Mouse (Mus musculus) splenic B cell, adult 2 months (primary cell): ENCODE data around the gene Muc13.
A peak's percentile ranks its signal among the peaks of the same experiment; 100 is the strongest.

Experiments used
- DNase-seq: peaks from one replicate; pipeline ENCODE4 v3.0.0-alpha.2; 2011; ENCODE audit warnings: low read depth, low spot score
- H3K27me3 ChIP-seq: 2 replicates; pipeline ENCODE4 v1.6.1; 2012; ENCODE audit warnings: mild to moderate bottlenecking, low read length, moderate library complexity, mixed read lengths; ENCODE audit not compliant: control insufficient read depth, poor library complexity, insufficient read depth, severe bottlenecking
- H3K36me3 ChIP-seq: 2 replicates; pipeline ENCODE4 v1.6.1; 2012; ENCODE audit warnings: mild to moderate bottlenecking, low read length, moderate library complexity, mixed read lengths; ENCODE audit not compliant: control insufficient read depth, poor library complexity, insufficient read depth, severe bottlenecking

Gene Muc13

GRCm38 (mm10) chr16:33793846-33794791 is at the start of gene Muc13:
Muc13 (plus strand) TSS chr16:33794037.
- no peak for DNase-seq
- H3K27me3 ChIP-seq = no peaks in the 10 kb centered on the region

GRCm38 (mm10) chr16:33744622-33745419 is 49.0 kb upstream of the Muc13 start:
- peak; percentile 84 for DNase-seq
- H3K27me3 ChIP-seq = no peaks in the 10 kb centered on the region
- peaks cover 10% of the 10 kb centered on the region; the same call in 1 of the 2 replicates for H3K36me3 ChIP-seq

More at GRCm38 (mm10) chr16:33793846-33794791, at the start of gene Muc13:
- no peaks in the 10 kb centered on the region for H3K36me3 ChIP-seq

- Histone ChIP-seq H3K36me3 (peaks cover 10% of the 10 kb centered on the region; the same call in 1 of the 2 replicates), H3K27me3 (no peaks in the 10 kb centered on the region)
- peak; percentile 92 for DNase-seq
These were observed 48.4 kb upstream of the Muc13 start for GRCm38 (mm10) chr16:33745457-33745856.

- Histone ChIP-seq H3K27me3 (no peaks in the 10 kb centered on the region), H3K36me3 (peaks cover 6% of the 10 kb centered on the region; the same call in 1 of the 2 replicates)
- peak; percentile 46 for DNase-seq
These were observed 47.7 kb upstream of the Muc13 start for GRCm38 (mm10) chr16:33746074-33746676.

GRCm38 (mm10) chr16:33747346-33747954 is 46.4 kb upstream of the Muc13 start:
- Histone ChIP-seq H3K36me3 (peaks cover 3% of the 10 kb centered on the region; the same call in 1 of the 2 replicates), H3K27me3 (no peaks in the 10 kb centered on the region)
- DNase-seq = peak; percentile 83

- DNase-seq = no peak
These were observed 45.8 kb upstream of the Muc13 start for GRCm38 (mm10) chr16:33747994-33748393.

GRCm38 (mm10) chr16:33751152-33751551 is 42.7 kb upstream of the Muc13 start:
- Histone ChIP-seq H3K36me3 (no peaks in the 10 kb centered on the region; the same call in 1 of the 2 replicates), H3K27me3 (no peaks in the 10 kb centered on the region)
- no peak for DNase-seq

More at GRCm38 (mm10) chr16:33747994-33748393, 45.8 kb upstream of the Muc13 start:
- H3K27me3 ChIP-seq = no peaks in the 10 kb centered on the region
- peaks cover 3% of the 10 kb centered on the region; the same call in 1 of the 2 replicates for H3K36me3 ChIP-seq

- peak; percentile 97 for DNase-seq
- no peaks in the 10 kb centered on the region; the same call in 1 of the 2 replicates for H3K36me3 ChIP-seq
These were observed 42.2 kb upstream of the Muc13 start for GRCm38 (mm10) chr16:33751590-33751989.

GRCm38 (mm10) chr16:33752904-33753578 is 40.8 kb upstream of the Muc13 start:
- H3K27me3 ChIP-seq = no peaks in the 10 kb centered on the region
- no peaks in the 10 kb centered on the region; the same call in 1 of the 2 replicates for H3K36me3 ChIP-seq
- no peak for DNase-seq

More at GRCm38 (mm10) chr16:33751590-33751989, 42.2 kb upstream of the Muc13 start:
- H3K27me3 ChIP-seq = no peaks in the 10 kb centered on the region

- no peaks in the 10 kb centered on the region for H3K27me3 ChIP-seq
- no peak for DNase-seq
- no peaks in the 10 kb centered on the region; the same call in 1 of the 2 replicates for H3K36me3 ChIP-seq
These were observed 38.5 kb upstream of the Muc13 start for GRCm38 (mm10) chr16:33755293-33755692.

- H3K36me3 ChIP-seq = no peaks in the 10 kb centered on the region; the same call in 1 of the 2 replicates
- DNase-seq = no peak
- H3K27me3 ChIP-seq = no peaks in the 10 kb centered on the region
These were observed 37.9 kb upstream of the Muc13 start for GRCm38 (mm10) chr16:33755961-33756360.

- H3K36me3 ChIP-seq = no peaks in the 10 kb centered on the region; the same call in 1 of the 2 replicates
- H3K27me3 ChIP-seq = no peaks in the 10 kb centered on the region
- DNase-seq = peak; percentile 89
These were observed 37.4 kb upstream of the Muc13 start for GRCm38 (mm10) chr16:33756396-33756795.

- H3K27me3 ChIP-seq = no peaks in the 10 kb centered on the region
- DNase-seq = no peak
- H3K36me3 ChIP-seq = peaks cover 11% of the 10 kb centered on the region
These were observed 34.6 kb upstream of the Muc13 start for GRCm38 (mm10) chr16:33759207-33759606.
